Mouse (Mus musculus): ENCODE measurements around the gene Snrpb.

The Snrpb gene

GRCm38 (mm10) chr2:130129687-130130086 is 49.5 kb downstream of the Snrpb start:
- no peak for DNase-seq

- no peak for DNase-seq
These were observed 53.1 kb downstream of the Snrpb start for GRCm38 (mm10) chr2:130126073-130126472.

GRCm38 (mm10) chr2:130125279-130126059 is 53.7 kb downstream of the Snrpb start:
- no peak for DNase-seq
